Mouse (Mus musculus) kidney, postnatal 14 days (tissue): Measurements from ENCODE around the gene Bcas3.
A peak's percentile ranks its signal among the peaks of the same experiment; 100 is the strongest.

Experiments used
- DNase-seq: peaks from one replicate; pipeline ENCODE4 v3.0.0; 2022; ENCODE audit warnings: mixed read lengths

The Bcas3 gene

DNA sequence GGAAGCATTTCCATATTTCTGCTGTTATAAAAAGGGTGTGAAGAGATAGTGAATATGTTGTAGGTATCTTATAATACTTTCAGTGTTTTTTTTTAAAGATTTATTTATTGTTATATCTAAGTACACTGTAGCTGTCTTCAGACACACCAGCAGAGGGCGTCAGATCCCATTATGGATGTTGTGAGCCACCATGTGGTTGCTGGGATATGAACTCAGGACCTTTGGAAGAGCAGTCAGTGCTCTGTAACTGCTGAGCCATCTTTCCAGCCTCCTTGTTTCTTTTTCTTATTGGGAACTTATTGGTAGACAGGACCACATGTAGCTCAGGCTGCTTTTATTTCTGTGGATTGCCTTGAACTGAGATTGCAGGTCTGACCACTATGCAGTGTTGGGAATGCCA lies 27.1 kb downstream of the Bcas3 start:
- DNase-seq = no peak

DNA sequence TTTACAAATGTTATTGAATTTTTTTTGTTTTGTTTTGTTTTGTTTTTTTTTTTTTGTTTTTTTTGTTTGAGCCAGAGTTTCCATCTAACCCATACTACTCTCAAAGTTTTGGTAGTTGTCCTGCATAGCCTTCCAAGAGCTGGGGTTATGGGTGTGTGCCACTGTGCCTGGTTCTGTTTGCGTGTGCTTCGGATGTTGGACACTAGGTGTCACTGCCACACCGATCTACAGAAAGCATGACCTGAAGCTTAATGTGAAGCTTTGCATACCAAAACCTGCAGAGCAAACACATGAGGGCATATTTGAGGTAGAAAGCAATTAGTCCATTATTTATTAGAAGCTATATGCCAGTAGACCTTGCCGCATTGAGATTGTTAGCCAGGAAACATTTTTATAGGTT lies 29.1 kb downstream of the Bcas3 start:
- DNase-seq = peak; percentile 85

DNA sequence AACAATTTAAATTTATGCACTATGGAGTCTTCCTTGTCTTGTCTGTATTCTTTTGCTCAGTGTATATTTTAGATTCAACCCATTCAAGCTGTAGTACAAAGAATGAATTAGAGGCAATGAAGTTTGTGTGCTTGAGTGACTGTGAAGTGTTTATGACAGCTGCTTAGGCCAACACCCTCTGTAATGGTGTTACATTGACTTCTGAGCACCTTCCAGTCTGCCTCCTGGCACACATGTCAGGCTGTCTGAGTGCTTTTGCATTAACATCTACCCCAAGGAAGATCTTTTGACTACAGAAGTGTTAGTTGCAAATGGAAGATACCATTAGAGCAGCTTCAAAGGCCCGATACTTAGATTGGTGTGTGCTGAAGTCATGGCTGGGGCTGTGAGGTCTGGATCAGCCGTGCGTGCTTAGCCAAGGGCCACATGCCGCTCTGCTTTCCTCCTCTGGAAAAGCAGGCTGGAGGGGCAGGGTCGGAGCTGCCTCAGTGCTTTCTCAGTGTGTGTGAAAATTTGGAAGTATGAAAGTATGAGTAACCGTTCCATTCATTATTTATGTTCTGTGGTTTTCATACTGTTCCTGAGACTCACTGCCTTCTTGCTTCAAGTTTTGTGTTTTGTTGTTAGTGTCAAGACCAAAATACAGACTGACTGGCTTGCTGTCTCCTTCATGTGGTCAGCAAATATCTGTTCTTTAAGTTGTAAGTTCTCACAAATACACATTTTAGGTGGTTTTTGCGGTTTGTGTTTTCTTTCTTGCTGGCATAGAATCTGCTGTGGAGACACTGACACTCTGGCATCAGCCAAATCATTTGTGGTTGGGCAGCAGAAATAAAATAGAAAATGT lies 31.2 kb downstream of the Bcas3 start:
- DNase-seq = no peak

DNA sequence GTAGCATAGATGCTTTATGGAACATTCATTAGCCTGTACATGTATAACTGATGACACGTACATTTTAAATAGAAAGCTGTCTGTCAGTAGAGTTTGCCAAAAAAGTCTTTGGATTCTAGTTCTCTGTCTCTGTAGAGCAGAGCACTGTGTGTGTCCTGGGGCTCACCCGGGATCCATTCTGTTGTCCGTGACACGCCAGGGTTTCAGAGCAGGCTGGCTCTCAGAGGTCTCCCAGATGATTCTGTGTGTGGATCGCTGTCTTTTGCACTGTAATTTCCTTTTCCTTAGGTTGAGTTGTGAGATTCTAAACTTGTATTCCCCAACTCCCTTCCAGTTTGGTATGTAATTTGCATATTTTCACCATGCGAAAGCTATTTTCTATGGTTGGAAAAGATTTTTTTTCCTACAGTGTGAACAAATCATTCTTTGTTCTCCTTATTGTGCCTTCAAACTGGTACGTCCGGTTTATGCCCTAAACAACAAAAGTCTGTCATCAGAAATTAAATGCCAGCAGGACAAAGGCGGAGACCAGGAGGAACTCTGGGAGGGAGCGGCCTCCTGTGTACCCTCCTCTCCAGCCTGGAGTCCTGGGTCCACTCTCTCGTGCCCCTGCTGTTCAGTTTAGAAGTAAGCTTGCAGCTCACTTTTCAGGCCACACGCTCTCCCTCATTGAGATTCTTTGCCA lies 39.4 kb downstream of the Bcas3 start:
- DNase-seq = peak; percentile 43

DNA sequence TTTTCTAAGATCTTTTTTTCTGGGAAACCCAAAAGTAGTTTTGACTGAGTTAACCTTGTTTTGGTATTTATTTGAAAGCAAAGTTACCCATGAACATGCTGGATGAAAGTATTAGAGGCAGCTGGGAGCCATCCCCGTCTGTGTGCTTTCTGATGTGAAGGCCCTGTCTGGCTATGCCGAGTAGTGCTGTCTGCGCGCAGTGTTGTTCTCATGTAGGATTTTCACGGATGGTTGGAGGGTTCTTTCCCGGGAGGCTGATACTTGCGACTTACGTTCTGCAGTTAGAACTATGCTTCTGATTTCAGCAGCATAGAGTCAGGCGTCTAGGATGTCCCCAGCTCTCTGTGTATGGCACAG lies 39.9 kb downstream of the Bcas3 start:
- DNase-seq = peak; percentile 33

- DNase-seq = peak; percentile 29
Observed at GRCm38 (mm10) chr11:85393990-85394389, 41.0 kb downstream of the Bcas3 start.

DNA sequence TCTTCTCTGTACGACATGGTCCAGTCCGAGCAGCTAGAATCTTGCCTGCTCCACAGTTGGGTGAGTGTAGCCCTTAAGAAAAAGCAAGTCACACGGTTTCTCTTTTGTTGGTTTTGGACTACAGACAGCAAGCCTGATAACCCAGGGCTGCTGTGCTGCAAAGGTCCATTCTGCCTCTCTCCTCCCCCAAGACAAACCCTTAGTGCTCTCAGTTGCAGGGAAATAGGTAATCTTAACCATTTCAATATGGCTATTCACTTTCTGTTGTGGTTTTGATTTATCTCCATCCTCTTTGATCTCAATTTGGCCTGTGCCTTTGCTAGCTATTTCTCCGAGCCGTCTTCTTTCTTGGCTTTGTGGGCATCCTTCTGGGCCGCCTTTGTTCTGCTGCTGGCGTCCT lies 42.4 kb downstream of the Bcas3 start:
- DNase-seq = peak; percentile 8

- DNase-seq = peak; percentile 77
Observed at GRCm38 (mm10) chr11:85406531-85406930, 53.6 kb downstream of the Bcas3 start.

- DNase-seq = no peak
Observed at GRCm38 (mm10) chr11:85407700-85408099, 54.7 kb downstream of the Bcas3 start.

- DNase-seq = no peak
Observed at GRCm38 (mm10) chr11:85412319-85412718, 59.4 kb downstream of the Bcas3 start.

DNA sequence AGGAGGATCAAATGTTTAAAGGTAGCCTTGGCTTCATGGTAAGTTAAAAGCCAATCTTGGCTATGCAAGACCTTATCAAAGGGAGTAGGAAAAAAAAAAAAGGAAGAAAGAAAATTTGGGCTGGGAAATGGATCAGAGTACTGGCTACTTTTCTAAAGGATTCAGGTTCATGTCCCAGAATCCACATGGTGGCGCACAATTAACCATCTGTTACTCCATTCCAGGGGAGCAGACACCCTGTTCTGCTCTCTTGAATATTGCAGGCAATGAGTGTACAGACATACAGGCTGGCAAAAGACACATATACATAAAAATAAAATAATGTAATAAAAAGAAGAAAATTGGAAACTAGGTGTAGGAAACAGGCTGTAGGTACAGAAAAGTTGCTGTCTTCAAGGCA lies 61.5 kb downstream of the Bcas3 start:
- no peak for DNase-seq

DNA sequence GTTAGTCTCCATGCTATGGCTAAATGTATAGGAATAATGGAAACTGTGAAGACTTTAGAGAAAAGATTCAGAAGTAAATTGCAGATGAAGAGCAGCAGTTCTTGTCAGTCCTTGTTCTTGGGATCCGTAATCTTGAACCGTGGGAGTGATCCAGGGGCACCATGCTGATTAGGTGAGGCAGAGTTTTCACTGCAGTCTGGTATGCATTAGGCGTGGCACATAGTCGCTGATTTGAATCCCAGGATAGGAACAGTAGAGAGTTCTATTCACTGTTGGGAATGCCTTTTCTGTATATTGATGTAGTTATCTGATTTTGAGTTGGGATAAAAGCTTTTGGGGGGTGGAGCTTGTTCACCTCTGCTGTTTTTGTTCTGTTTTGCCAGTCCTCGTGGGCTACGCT lies 74.4 kb downstream of the Bcas3 start:
- DNase-seq = no peak

- DNase-seq = no peak
Observed at GRCm38 (mm10) chr11:85428227-85428626, 75.3 kb downstream of the Bcas3 start.

- no peak for DNase-seq
Observed at GRCm38 (mm10) chr11:85430743-85431448, 77.9 kb downstream of the Bcas3 start.

- no peak for DNase-seq
Observed at GRCm38 (mm10) chr11:85447375-85447774, 94.4 kb downstream of the Bcas3 start.

DNA sequence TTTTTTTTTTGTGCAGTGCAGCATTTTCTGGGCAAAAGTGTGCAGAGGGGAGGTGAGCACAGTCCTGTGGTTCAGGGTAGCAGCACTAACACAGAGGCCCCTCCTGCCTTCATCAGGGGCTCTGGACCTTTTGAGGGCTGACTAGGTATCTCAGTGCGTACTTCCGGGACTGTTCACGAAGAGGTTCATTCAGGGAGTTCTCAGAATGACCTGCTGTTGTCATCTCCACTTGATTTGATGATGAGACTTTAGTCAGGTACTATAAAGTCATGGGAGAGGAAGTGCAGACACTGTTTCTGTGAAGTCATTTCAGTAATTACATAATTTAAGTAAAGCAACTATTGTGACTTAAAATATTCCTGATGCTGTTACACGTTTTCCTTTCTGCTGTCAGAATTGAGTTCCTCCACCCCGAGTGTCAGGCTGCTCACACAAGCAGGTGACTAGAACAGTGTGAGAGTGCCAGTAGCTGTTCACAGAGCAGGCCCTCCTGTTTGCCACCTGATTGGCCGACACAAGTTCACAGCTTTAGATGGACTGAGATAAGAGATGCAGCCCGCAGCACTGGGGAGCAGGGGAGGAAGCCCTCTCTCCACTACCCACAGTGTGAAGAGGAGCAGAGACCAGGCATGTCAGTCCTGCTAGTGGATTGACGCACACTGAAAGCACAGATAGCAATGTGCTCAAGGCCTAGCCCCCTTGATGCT lies 100.8 kb downstream of the Bcas3 start:
- no peak for DNase-seq

DNA sequence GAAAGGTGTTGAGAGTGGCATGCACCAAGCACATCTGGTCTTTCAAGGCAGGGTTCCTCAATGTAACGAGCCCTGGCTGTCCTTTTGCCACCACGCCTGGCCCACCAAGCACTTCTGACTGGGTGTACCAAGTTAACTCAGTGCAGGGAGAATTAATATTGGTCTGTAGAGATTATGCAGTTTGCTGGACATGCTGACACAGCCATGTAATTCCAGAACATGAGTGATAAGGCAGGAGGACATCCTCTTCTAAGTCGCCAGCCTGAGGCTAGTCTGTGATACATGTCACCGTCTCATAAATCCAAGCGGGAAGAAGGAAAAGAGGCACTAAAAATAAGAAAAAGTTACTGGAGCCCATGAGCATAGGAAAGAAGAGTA lies 101.3 kb downstream of the Bcas3 start:
- no peak for DNase-seq

DNA sequence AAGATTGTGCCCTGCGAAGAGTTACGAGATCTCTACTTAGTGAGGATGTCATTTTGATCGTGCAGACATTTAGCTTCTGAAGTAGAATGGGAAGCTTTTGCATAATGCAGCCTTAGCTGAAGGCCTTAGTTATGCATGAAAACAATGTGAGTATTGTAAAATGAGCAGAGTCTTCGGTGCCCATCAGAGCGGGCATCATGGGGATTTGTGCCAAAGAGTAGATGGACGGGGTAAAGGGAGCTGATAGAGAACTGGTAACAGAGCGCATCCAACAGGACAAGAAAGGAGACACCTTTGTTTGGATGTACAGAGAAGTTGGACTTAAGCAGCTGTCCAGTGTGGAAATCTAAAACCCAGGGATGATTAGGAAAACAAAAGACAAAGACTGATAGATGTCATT lies 108.6 kb downstream of the Bcas3 start:
- no peak for DNase-seq

- DNase-seq = peak; percentile 69
Observed at GRCm38 (mm10) chr11:85469526-85469925, 116.6 kb downstream of the Bcas3 start.

DNA sequence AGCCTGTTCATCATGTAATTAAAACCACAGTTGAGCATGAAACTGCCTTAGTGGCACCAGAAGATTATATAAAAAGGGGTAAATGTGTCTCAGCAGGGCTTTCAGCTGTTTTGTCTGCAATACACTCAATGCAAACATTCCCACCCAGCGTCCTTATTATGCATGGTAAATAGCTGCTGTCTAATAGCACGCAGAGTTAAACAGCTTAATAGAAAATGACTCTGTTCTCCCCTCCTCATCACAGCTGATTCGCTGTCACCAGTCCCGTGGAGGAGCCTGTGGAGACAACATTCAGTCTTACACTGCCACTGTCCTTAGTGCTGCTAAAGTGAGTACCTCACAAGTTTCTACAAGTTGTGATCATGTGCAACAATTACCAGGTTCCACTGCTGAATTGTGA lies 117.5 kb downstream of the Bcas3 start:
- DNase-seq = no peak

DNA sequence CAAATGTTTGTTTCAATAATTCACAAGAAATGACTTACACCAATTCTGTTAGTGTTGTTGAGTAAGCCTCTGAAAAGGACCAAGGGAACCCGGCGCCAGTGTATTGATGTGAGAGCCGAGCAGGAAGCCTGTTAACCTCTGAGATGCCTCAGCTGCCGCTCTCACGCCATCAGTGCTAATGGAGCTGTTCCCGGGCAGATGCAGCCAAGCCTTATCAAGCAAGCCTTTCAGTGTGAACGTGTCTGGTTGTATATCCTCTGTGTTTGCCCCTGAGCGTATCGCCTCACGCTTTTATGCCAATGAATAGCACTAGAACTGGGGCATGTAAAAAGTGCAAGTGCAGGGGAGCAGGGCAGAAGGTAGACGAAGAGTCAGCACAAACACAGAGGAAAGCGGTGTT lies 121.4 kb downstream of the Bcas3 start:
- DNase-seq = peak; percentile 57

DNA sequence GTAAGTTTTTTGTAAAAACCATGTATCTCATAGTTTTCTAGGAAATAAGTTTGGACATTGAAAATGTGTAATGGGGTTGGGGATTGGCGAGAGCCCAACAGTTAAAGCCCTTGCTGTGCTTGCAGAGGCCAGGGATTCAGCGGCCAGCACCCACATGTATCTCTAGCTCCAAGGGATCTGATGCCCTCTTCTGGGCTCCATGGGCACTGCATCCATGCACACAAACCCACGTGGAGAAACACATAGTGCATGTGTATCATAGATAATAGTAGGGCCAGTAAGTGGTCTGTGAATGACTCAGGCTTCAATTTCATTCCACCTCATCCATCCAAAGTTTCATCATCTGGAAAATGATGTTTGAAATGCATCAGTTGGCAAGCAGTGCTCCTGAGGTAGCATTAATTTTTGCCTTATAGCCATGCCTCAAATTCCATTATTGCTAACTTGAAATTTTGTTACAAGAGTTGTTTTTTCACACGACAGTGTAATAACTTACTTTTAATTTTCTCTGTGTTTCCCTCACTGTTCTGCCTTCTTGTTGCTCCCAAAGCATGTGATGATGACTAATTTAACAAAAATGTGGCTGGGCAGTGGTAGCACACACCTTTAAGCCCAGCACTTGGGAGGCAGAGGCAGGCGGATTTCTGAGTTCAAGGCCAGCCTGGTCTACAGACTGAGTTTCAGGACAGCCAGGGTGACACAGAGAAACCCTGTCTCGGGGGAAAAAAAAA lies 129.9 kb downstream of the Bcas3 start:
- no peak for DNase-seq
